Mouse (Mus musculus): ENCODE data around the gene Lrrc8b. TPM values are rescaled to one million over a fixed set of nuclear protein-coding genes. Genes with fewer than 3 reads are reported as not detected.

Gene Lrrc8b
- total RNA-seq, 1 experiment: 3.4 TPM

- no peaks in the 10 kb centered on the region for H3K9me3 ChIP-seq (ENCODE audit: control insufficient read depth, insufficient read depth, low read depth, low read length)
- H3K4me3 ChIP-seq (ENCODE audit: insufficient read depth in 1 of 2, low read depth in 1 of 2, low read length in 2 of 2, poor library complexity in 1 of 2, severe bottlenecking in 1 of 2): no peak overlapping the region
- no peak overlapping the region for H3K9ac ChIP-seq (ENCODE audit: insufficient read depth, low read depth, low read length, poor library complexity, severe bottlenecking)
- no peak for TF ChIP-seq MAFK (IDR thresholded peaks at IDR 0.05; ENCODE audit: insufficient read depth, low read depth, low read length)
- no peak for TF ChIP-seq CHD2 (IDR thresholded peaks at IDR 0.05; ENCODE audit: low read depth, low read length)
- TF ChIP-seq ZNF384 (IDR thresholded peaks at IDR 0.05; ENCODE audit: low read depth, low read length): no peak
- TF ChIP-seq HCFC1 (IDR thresholded peaks at IDR 0.05; ENCODE audit: borderline replicate concordance, insufficient read depth, low read length): no peak
- no peak for TF ChIP-seq ZC3H11A (IDR thresholded peaks at IDR 0.05; ENCODE audit: borderline replicate concordance, low read depth, low read length)
- H3K27ac ChIP-seq (ENCODE audit: insufficient read depth, low read depth, low read length, poor library complexity, severe bottlenecking): no peak overlapping the region
- peak; percentile 8 for DNase-seq (ENCODE audit: low read depth, low spot score)
- H3K36me3 ChIP-seq (ENCODE audit: control insufficient read depth, insufficient read depth, low read length, poor library complexity, severe bottlenecking): no peaks in the 10 kb centered on the region
- H3K4me1 ChIP-seq (ENCODE audit: control insufficient read depth in 2 of 2, insufficient read depth in 2 of 2, low read length in 2 of 2, poor library complexity in 1 of 2): peaks cover 0 to 4% of the 10 kb centered on the region in 2 experiments; a peak in 2 of 4 replicates
- in situ Hi-C loops (cut with MboI; ENCODE audit: low sequenced_read_pairs in 2 of 2, unreplicated experiment in 2 of 2): no loop called here
Measured at GRCm38 (mm10) chr5:105443057-105443815, 27.7 kb downstream of the Lrrc8b start.

- Histone ChIP-seq H3K4me3 (ENCODE audit: insufficient read depth in 1 of 2, low read depth in 1 of 2, low read length in 2 of 2, poor library complexity in 1 of 2, severe bottlenecking in 1 of 2) (no peak overlapping the region), H3K36me3 (ENCODE audit: control insufficient read depth, insufficient read depth, low read length, poor library complexity, severe bottlenecking) (no peaks in the 10 kb centered on the region), H3K9ac (ENCODE audit: insufficient read depth, low read depth, low read length, poor library complexity, severe bottlenecking) (no peak overlapping the region), H3K27ac (ENCODE audit: insufficient read depth, low read depth, low read length, poor library complexity, severe bottlenecking) (no peak overlapping the region), H3K9me3 (ENCODE audit: control insufficient read depth, insufficient read depth, low read depth, low read length) (no peaks in the 10 kb centered on the region), H3K4me1 (ENCODE audit: control insufficient read depth in 2 of 2, insufficient read depth in 2 of 2, low read length in 2 of 2, poor library complexity in 1 of 2) (peaks cover 0 to 4% of the 10 kb centered on the region in 2 experiments; a peak in 2 of 4 replicates)
- in situ Hi-C loops (cut with MboI; ENCODE audit: low sequenced_read_pairs in 2 of 2, unreplicated experiment in 2 of 2): no loop called here
- no peak for DNase-seq (ENCODE audit: low read depth, low spot score)
- TF ChIP-seq ZC3H11A (IDR thresholded peaks at IDR 0.05; ENCODE audit: borderline replicate concordance, low read depth, low read length): no peak
- no peak for TF ChIP-seq ZNF384 (IDR thresholded peaks at IDR 0.05; ENCODE audit: low read depth, low read length)
- no peak for TF ChIP-seq CHD2 (IDR thresholded peaks at IDR 0.05; ENCODE audit: low read depth, low read length)
Measured at GRCm38 (mm10) chr5:105445686-105446085, 30.1 kb downstream of the Lrrc8b start.

- Histone ChIP-seq H3K27ac (ENCODE audit: insufficient read depth, low read depth, low read length, poor library complexity, severe bottlenecking) (no peak overlapping the region), H3K9me3 (ENCODE audit: control insufficient read depth, insufficient read depth, low read depth, low read length) (no peaks in the 10 kb centered on the region), H3K4me1 (ENCODE audit: control insufficient read depth in 2 of 2, insufficient read depth in 2 of 2, low read length in 2 of 2, poor library complexity in 1 of 2) (no peaks in the 10 kb centered on the region), H3K9ac (ENCODE audit: insufficient read depth, low read depth, low read length, poor library complexity, severe bottlenecking) (no peak overlapping the region), H3K4me3 (ENCODE audit: insufficient read depth in 1 of 2, low read depth in 1 of 2, low read length in 2 of 2, poor library complexity in 1 of 2, severe bottlenecking in 1 of 2) (no peak overlapping the region), H3K36me3 (ENCODE audit: control insufficient read depth, insufficient read depth, low read length, poor library complexity, severe bottlenecking) (no peaks in the 10 kb centered on the region)
- in situ Hi-C loops (cut with MboI; ENCODE audit: low sequenced_read_pairs in 2 of 2, unreplicated experiment in 2 of 2): no loop called here
- TF ChIP-seq CHD2 (IDR thresholded peaks at IDR 0.05; ENCODE audit: low read depth, low read length) (no peak), MAFK (IDR thresholded peaks at IDR 0.05; ENCODE audit: insufficient read depth, low read depth, low read length) (no peak), ZC3H11A (IDR thresholded peaks at IDR 0.05; ENCODE audit: borderline replicate concordance, low read depth, low read length) (no peak), HCFC1 (IDR thresholded peaks at IDR 0.05; ENCODE audit: borderline replicate concordance, insufficient read depth, low read length) (no peak), ZNF384 (IDR thresholded peaks at IDR 0.05; ENCODE audit: low read depth, low read length) (no peak)
- no peak for DNase-seq (ENCODE audit: low read depth, low spot score)
Measured at GRCm38 (mm10) chr5:105454105-105454504, 38.5 kb downstream of the Lrrc8b start.

GRCm38 (mm10) chr5:105459077-105459476 is 43.5 kb downstream of the Lrrc8b start:
- Histone ChIP-seq H3K36me3 (ENCODE audit: control insufficient read depth, insufficient read depth, low read length, poor library complexity, severe bottlenecking) (no peaks in the 10 kb centered on the region), H3K4me3 (ENCODE audit: insufficient read depth in 1 of 2, low read depth in 1 of 2, low read length in 2 of 2, poor library complexity in 1 of 2, severe bottlenecking in 1 of 2) (no peak overlapping the region), H3K27ac (ENCODE audit: insufficient read depth, low read depth, low read length, poor library complexity, severe bottlenecking) (no peak overlapping the region), H3K9me3 (ENCODE audit: control insufficient read depth, insufficient read depth, low read depth, low read length) (no peaks in the 10 kb centered on the region), H3K9ac (ENCODE audit: insufficient read depth, low read depth, low read length, poor library complexity, severe bottlenecking) (no peak overlapping the region), H3K4me1 (ENCODE audit: control insufficient read depth in 2 of 2, insufficient read depth in 2 of 2, low read length in 2 of 2, poor library complexity in 1 of 2) (no peaks in the 10 kb centered on the region)
- TF ChIP-seq ZNF384 (IDR thresholded peaks at IDR 0.05; ENCODE audit: low read depth, low read length): no peak
- no peak for TF ChIP-seq MAFK (IDR thresholded peaks at IDR 0.05; ENCODE audit: insufficient read depth, low read depth, low read length)
- TF ChIP-seq HCFC1 (IDR thresholded peaks at IDR 0.05; ENCODE audit: borderline replicate concordance, insufficient read depth, low read length): no peak
- in situ Hi-C loops (cut with MboI; ENCODE audit: low sequenced_read_pairs in 2 of 2, unreplicated experiment in 2 of 2): no loop called here
- DNase-seq (ENCODE audit: low read depth, low spot score): no peak

- no peaks in the 10 kb centered on the region for H3K9me3 ChIP-seq (ENCODE audit: control insufficient read depth, insufficient read depth, low read depth, low read length)
- no peak overlapping the region for H3K27ac ChIP-seq (ENCODE audit: insufficient read depth, low read depth, low read length, poor library complexity, severe bottlenecking)
- DNase-seq (ENCODE audit: low read depth, low spot score): no peak
- no peak for TF ChIP-seq CHD2 (IDR thresholded peaks at IDR 0.05; ENCODE audit: low read depth, low read length)
- TF ChIP-seq ZNF384 (IDR thresholded peaks at IDR 0.05; ENCODE audit: low read depth, low read length): no peak
- no peak for TF ChIP-seq MAFK (IDR thresholded peaks at IDR 0.05; ENCODE audit: insufficient read depth, low read depth, low read length)
- no peak for TF ChIP-seq ZC3H11A (IDR thresholded peaks at IDR 0.05; ENCODE audit: borderline replicate concordance, low read depth, low read length)
- in situ Hi-C loops (cut with MboI; ENCODE audit: low sequenced_read_pairs in 2 of 2, unreplicated experiment in 2 of 2): no loop called here
- H3K4me3 ChIP-seq (ENCODE audit: insufficient read depth in 1 of 2, low read depth in 1 of 2, low read length in 2 of 2, poor library complexity in 1 of 2, severe bottlenecking in 1 of 2): no peak overlapping the region
- H3K36me3 ChIP-seq (ENCODE audit: control insufficient read depth, insufficient read depth, low read length, poor library complexity, severe bottlenecking): no peaks in the 10 kb centered on the region
- H3K9ac ChIP-seq (ENCODE audit: insufficient read depth, low read depth, low read length, poor library complexity, severe bottlenecking): no peak overlapping the region
- no peaks in the 10 kb centered on the region for H3K4me1 ChIP-seq (ENCODE audit: control insufficient read depth in 2 of 2, insufficient read depth in 2 of 2, low read length in 2 of 2, poor library complexity in 1 of 2)
Measured at GRCm38 (mm10) chr5:105460551-105460950, 45.0 kb downstream of the Lrrc8b start.

Measured in ES-E14 (cell line).